Mouse (Mus musculus) midbrain, embryonic 10.5 days (tissue): Measurements from ENCODE around the gene Rad23a. TPM values are rescaled to one million over a fixed set of nuclear protein-coding genes. Genes with fewer than 3 reads are reported as not detected.

Source experiments
- DNase-seq: peaks from one replicate; pipeline ENCODE4 v3.0.0-alpha.2; 2017; ENCODE audit warnings: low spot score
- H3K27ac ChIP-seq: fragments of 300-500 bp; sonication (generic); replicated peaks from 2 replicates; pipeline ENCODE4 v1.5.1; 2016; ENCODE audit warnings: mild to moderate bottlenecking
- H3K27me3 ChIP-seq: fragments of 300-500 bp; sonication (generic); 2 replicates; pipeline ENCODE4 v1.6.1; 2016; ENCODE audit warnings: low read depth, mild to moderate bottlenecking; ENCODE audit not compliant: poor library complexity, severe bottlenecking
- H3K36me3 ChIP-seq: fragments of 300-500 bp; sonication (generic); 2 replicates; pipeline ENCODE4 v1.6.1; 2016; ENCODE audit warnings: mild to moderate bottlenecking, moderate library complexity
- H3K4me1 ChIP-seq: fragments of 300-500 bp; sonication (generic); 2 replicates; pipeline ENCODE4 v1.6.1; 2016
- H3K4me3 ChIP-seq: fragments of 300-500 bp; sonication (generic); 2 replicates; pipeline ENCODE4 v1.5.1; 2016; ENCODE audit warnings: mild to moderate bottlenecking, moderate library complexity
- H3K9me3 ChIP-seq: fragments of 300-500 bp; sonication (generic); replicated peaks from 2 replicates; pipeline ENCODE4 v1.6.1; 2016; ENCODE audit warnings: mild to moderate bottlenecking
- WGBS: fragments of 180-500 bp; shearing (Covaris S2); methylation state at CpG from one replicate; pipeline ENCODE4 v1.1.7; 2016; 5-methylcytosine and 5-hydroxymethylcytosine counted together
- microRNA-seq: library from miRNA; unstranded; fragments of <30 nt; microRNA quantifications from one replicate; pipeline ENCODE4, GENCODE M21; 2017
- polyA plus RNA-seq: library from polyadenylated mRNA; unstranded; fragments of >200 nt; fragmentation: Nextera tagmentation; extraction: Ambion mirVana; gene quantifications from 2 replicates; pipeline ENCODE4 v1.2.1, GENCODE M21; 2016

The Rad23a gene
- polyA plus RNA-seq, 1 experiment from 2014 or later: 124 TPM

- Histone ChIP-seq H3K4me3 (no peak overlapping the region), H3K4me1 (peaks cover 2% of the 10 kb centered on the region; the same call in 1 of the 2 replicates), H3K27me3 (peaks cover 100% of the 10 kb centered on the region), H3K9me3 (no peaks in the 10 kb centered on the region), H3K27ac (no peak overlapping the region), H3K36me3 (no peaks in the 10 kb centered on the region)
- no peak for DNase-seq
- 5% methylated on average over 14 of the region's 14 CpGs for WGBS
These were observed 52.8 kb downstream of the Rad23a start for GRCm38 (mm10) chr8:84787523-84788302.

DNA sequence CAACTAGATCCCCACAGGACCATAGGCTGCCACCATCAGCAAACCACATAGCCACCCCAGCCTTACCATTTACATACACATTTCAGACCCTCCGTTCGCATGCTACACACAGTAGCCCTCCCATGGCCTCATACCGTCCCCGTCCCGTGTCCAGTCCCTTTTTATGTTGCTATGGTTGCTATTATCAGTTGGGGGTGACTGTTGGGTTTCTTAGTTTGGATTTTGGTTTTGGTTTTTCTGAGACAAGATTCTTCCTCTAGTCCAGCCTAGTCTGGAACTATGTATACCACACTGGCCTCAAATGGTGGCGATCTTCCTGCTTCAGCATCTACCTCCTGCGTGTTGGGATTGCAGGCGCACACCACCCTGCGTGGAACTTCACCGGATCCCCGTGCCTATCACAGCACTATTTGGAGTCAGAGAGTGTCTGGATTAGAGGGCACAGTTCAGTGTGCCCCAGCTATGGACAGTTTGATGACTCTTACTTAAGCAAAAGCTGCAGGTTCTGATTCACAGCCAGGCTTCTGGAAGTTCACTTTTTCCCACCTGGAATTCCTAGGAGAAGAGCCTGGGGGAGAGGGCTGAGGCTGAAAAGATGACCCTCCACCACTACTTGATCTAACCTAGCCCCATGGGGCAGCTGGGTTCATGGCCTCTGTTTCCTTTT, 53.5 kb downstream of the Rad23a start:
- no peak for DNase-seq
- Histone ChIP-seq H3K36me3 (no peaks in the 10 kb centered on the region), H3K9me3 (no peaks in the 10 kb centered on the region), H3K27me3 (peaks cover 100% of the 10 kb centered on the region), H3K27ac (no peak overlapping the region), H3K4me3 (no peak overlapping the region), H3K4me1 (peaks cover 2% of the 10 kb centered on the region; the same call in 1 of the 2 replicates)
- 3% methylated on average over 11 of the region's 11 CpGs for WGBS

GRCm38 (mm10) chr8:84785756-84786677, 54.4 kb downstream of the Rad23a start:
- DNase-seq: peak; percentile 33
- WGBS: under 1% methylated on average over 38 of the region's 38 CpGs
- H3K4me1 ChIP-seq: peaks cover 2% of the 10 kb centered on the region; the same call in 1 of the 2 replicates

DNA sequence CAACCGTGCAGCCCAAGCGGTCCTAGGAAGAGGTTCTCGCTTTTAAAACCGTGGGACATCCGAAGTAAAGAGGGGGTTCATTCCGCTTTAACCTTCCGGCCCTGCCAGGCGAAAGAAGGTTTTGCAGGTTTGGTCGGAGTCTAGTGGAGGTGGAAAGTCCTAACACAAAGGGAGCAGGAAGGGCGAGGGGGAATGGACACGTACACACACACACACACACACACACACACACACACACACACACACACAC, 55.0 kb downstream of the Rad23a start:
- no peak for DNase-seq

More at GRCm38 (mm10) chr8:84785756-84786677, 54.4 kb downstream of the Rad23a start:
- peaks cover 100% of the 10 kb centered on the region for H3K27me3 ChIP-seq
- H3K27ac ChIP-seq: no peak overlapping the region
- H3K9me3 ChIP-seq: no peaks in the 10 kb centered on the region
- no peak overlapping the region for H3K4me3 ChIP-seq
- no peaks in the 10 kb centered on the region for H3K36me3 ChIP-seq

GRCm38 (mm10) chr8:84784681-84785505, 55.6 kb downstream of the Rad23a start:
- whole genome bisulfite sequencing: under 1% methylated on average over 48 of the region's 48 CpGs
- Histone ChIP-seq H3K36me3 (no peaks in the 10 kb centered on the region), H3K4me1 (peaks cover 2% of the 10 kb centered on the region; the same call in 1 of the 2 replicates), H3K4me3 (no peak overlapping the region), H3K9me3 (no peaks in the 10 kb centered on the region), H3K27me3 (peaks cover 100% of the 10 kb centered on the region), H3K27ac (no peak overlapping the region)
- DNase-seq: peak; percentile 50

More for the DNA sequence above, 55.0 kb downstream of the Rad23a start:
- H3K27me3 ChIP-seq: peaks cover 100% of the 10 kb centered on the region
- H3K27ac ChIP-seq: no peak overlapping the region
- H3K4me1 ChIP-seq: peaks cover 2% of the 10 kb centered on the region; the same call in 1 of the 2 replicates
- H3K4me3 ChIP-seq: no peak overlapping the region
- H3K36me3 ChIP-seq: no peaks in the 10 kb centered on the region
- no peaks in the 10 kb centered on the region for H3K9me3 ChIP-seq
- WGBS: under 1% methylated on average over 11 of the region's 11 CpGs

Small RNAs within 50 kb of the gene (microRNA-seq; reads per million reads assigned to microRNA genes)
- gene Mir7069: 9.0 reads per million, percentile 20 among the genes with 10 or more reads in this experiment

Other genes starting within 250 kb of the Rad23a start
- 63.6 and 78.2 TPM in 2 replicates for gene Ier2, start 177.8 kb downstream of the Rad23a start, polyA plus RNA-seq
- gene Trmt1, start 154.4 kb downstream of the Rad23a start, polyA plus RNA-seq: 56.4 and 58.1 TPM in 2 replicates
- gene Nacc1, start 152.8 kb downstream of the Rad23a start, polyA plus RNA-seq: 24.8 and 26.3 TPM in 2 replicates
- 4.8 and 5.8 TPM in 2 replicates for gene Lyl1, start 139.2 kb downstream of the Rad23a start, polyA plus RNA-seq
- gene G430095P16Rik, start 117.7 kb downstream of the Rad23a start, polyA plus RNA-seq: 1.1 and 1.4 TPM in 2 replicates
- 0.49 and 1.2 TPM in 2 replicates for gene Nfix, start 40.3 kb downstream of the Rad23a start, polyA plus RNA-seq
- 2.9 and 5.3 TPM in 2 replicates for gene Dand5, start 17.8 kb downstream of the Rad23a start, polyA plus RNA-seq
- gene Gadd45gip1, start 9.1 kb downstream of the Rad23a start, polyA plus RNA-seq: 46.3 and 47.2 TPM in 2 replicates
- gene Calr, start 6.3 kb upstream of the Rad23a start, polyA plus RNA-seq: 723 and 798 TPM in 2 replicates
- gene Farsa, start 16.3 kb upstream of the Rad23a start, polyA plus RNA-seq: 133 and 139 TPM in 2 replicates
- gene Syce2, start 31.4 kb upstream of the Rad23a start, polyA plus RNA-seq: 64.7 and 71.7 TPM in 2 replicates
- 37.3 and 39.6 TPM in 2 replicates for gene Gcdh, start 53.3 kb upstream of the Rad23a start, polyA plus RNA-seq
- 14.8 and 19.7 TPM in 2 replicates for gene Klf1, start 61.3 kb upstream of the Rad23a start, polyA plus RNA-seq
- gene Dnase2a, start 67.9 kb upstream of the Rad23a start, polyA plus RNA-seq: 6.6 and 7.5 TPM in 2 replicates
- gene Mast1, start 96.7 kb upstream of the Rad23a start, polyA plus RNA-seq: 3.2 and 8.4 TPM in 2 replicates
- 0.62 and 1.2 TPM in 2 replicates for gene Rtbdn, start 106.3 kb upstream of the Rad23a start, polyA plus RNA-seq
- not detected in 2 replicates for gene Gm49661, start 128.8 kb upstream of the Rad23a start, polyA plus RNA-seq
- gene Prdx2, start 128.9 kb upstream of the Rad23a start, polyA plus RNA-seq: 1,203 and 1,278 TPM in 2 replicates
- 136 and 158 TPM in 2 replicates for gene Rnaseh2a, start 129.1 kb upstream of the Rad23a start, polyA plus RNA-seq
- gene Junb, start 138.1 kb upstream of the Rad23a start, polyA plus RNA-seq: 5.0 and 5.4 TPM in 2 replicates
- 18.2 and 18.4 TPM in 2 replicates for gene Hook2, start 149.9 kb upstream of the Rad23a start, polyA plus RNA-seq
- not detected in 2 replicates for gene Best2, start 173.9 kb upstream of the Rad23a start, polyA plus RNA-seq
- 160 and 164 TPM in 2 replicates for gene Asna1, start 184.6 kb upstream of the Rad23a start, polyA plus RNA-seq
- 140 and 146 TPM in 2 replicates for gene Trir, start 186.2 kb upstream of the Rad23a start, polyA plus RNA-seq
- 28.6 and 34.9 TPM in 2 replicates for gene Tnpo2, start 196.2 kb upstream of the Rad23a start, polyA plus RNA-seq
- 25.5 and 32.3 TPM in 2 replicates for gene Fbxw9, start 219.4 kb upstream of the Rad23a start, polyA plus RNA-seq
- 0.91 and 1.1 TPM in 2 replicates for gene Gm5741, start 227.3 kb upstream of the Rad23a start, polyA plus RNA-seq
- gene Dhps, start 231.1 kb upstream of the Rad23a start, polyA plus RNA-seq: 70.8 and 71.8 TPM in 2 replicates
- 133 and 142 TPM in 2 replicates for gene Wdr83os, start 240.1 kb upstream of the Rad23a start, polyA plus RNA-seq
- 61.2 and 70.6 TPM in 2 replicates for gene Wdr83, start 240.6 kb upstream of the Rad23a start, polyA plus RNA-seq
- 23.5 and 23.7 TPM in 2 replicates for gene Man2b1, start 242.6 kb upstream of the Rad23a start, polyA plus RNA-seq